Mouse (Mus musculus) heart, adult 2 months (tissue): ENCODE results near the gene Nlk. TPM values are rescaled to one million over a fixed set of nuclear protein-coding genes. Genes with fewer than 3 reads are reported as not detected.

ENCODE experiments used
- DNase-seq, 2 experiments: peaks; one replicate each; pipeline ENCODE4 v3.0.0; 2021
- H3K27ac ChIP-seq: fragments of 200-600 bp; 2 replicates; pipeline ENCODE4 v1.8.1; 2022
- H3K27me3 ChIP-seq: fragments of 200-500 bp; 2 replicates; pipeline ENCODE4 v1.6.1; 2012; ENCODE audit warnings: mild to moderate bottlenecking, low read length, inconsistent platforms, mixed read lengths; ENCODE audit not compliant: control insufficient read depth, insufficient read depth
- H3K36me3 ChIP-seq: fragments of 200-500 bp; 2 replicates; pipeline ENCODE4 v1.6.1; 2012; ENCODE audit warnings: low read length, inconsistent platforms; ENCODE audit not compliant: control insufficient read depth, insufficient read depth
- H3K4me1 ChIP-seq: fragments of 200-500 bp; 2 replicates; pipeline ENCODE4 v1.6.1; 2011; ENCODE audit warnings: low read length; ENCODE audit not compliant: control insufficient read depth, insufficient read depth
- H3K4me3 ChIP-seq: fragments of 200-600 bp; 2 replicates; pipeline ENCODE4 v1.8.1; 2022
- H3K79me2 ChIP-seq: fragments of 200-500 bp; replicated peaks from 2 replicates; pipeline ENCODE4 v1.6.1; 2012; ENCODE audit warnings: mild to moderate bottlenecking, inconsistent platforms, low read length, moderate library complexity, mixed read lengths; ENCODE audit not compliant: control insufficient read depth, insufficient read depth
- H3K9ac ChIP-seq: fragments of 200-500 bp; 2 replicates; pipeline ENCODE4 v1.6.1; 2012; ENCODE audit warnings: low read depth, mild to moderate bottlenecking, control low read depth, inconsistent platforms, low read length, mixed read lengths
- CTCF ChIP-seq: fragments of 200-600 bp; IDR thresholded peaks from 2 replicates; pipeline ENCODE4 v1.8.1; 2022; ENCODE audit warnings: antibody characterized with exemption, mild to moderate bottlenecking, moderate library complexity
- EP300 ChIP-seq: fragments of 200-500 bp; IDR thresholded peaks from 2 replicates; pipeline ENCODE4 v1.6.1; 2011; ENCODE audit warnings: low read depth, low read length, control low read depth; ENCODE audit not compliant: insufficient read depth
- POLR2A ChIP-seq: fragments of 200-500 bp; IDR thresholded peaks from 2 replicates; pipeline ENCODE4 v1.6.1; 2011; ENCODE audit warnings: mild to moderate bottlenecking, low read depth, low read length, control low read depth; ENCODE audit not compliant: insufficient read depth
- WGBS: fragments of 180-500 bp; shearing (Covaris S2); methylation state at CpG from one replicate; pipeline ENCODE4 v1.1.7; 2018; 5-methylcytosine and 5-hydroxymethylcytosine counted together
- intact Hi-C: fragments of 180-260 bp; cut with DNase I; formaldehyde crosslinking; loops from one replicate; pipeline ENCODE4 v1.15.1; 2025
- polyA plus RNA-seq: library from polyadenylated mRNA; depleted of rRNA; stranded (reverse); fragments of >200 nt; gene quantifications from 2 replicates; pipeline ENCODE4 v1.2.3, GENCODE M21; 2012
- total RNA-seq, 2 experiments: library from RNA; stranded (reverse); gene quantifications; 2 replicates each; pipeline ENCODE4 v1.2.3; 2021

Nlk gene
- total and polyA plus RNA-seq, 3 experiments = 10.7 to 14.9 (median 13.0) TPM

- no peaks in the 10 kb centered on the region for H3K4me1 ChIP-seq
- H3K27me3 ChIP-seq = no peaks in the 10 kb centered on the region
- TF ChIP-seq POLR2A = no peak
- TF ChIP-seq CTCF = no peak
- no peak for TF ChIP-seq EP300
- WGBS = 79% methylated on average over 7 of the region's 7 CpGs
- intact Hi-C loops = no loop called here
- peaks cover 2% of the 10 kb centered on the region for H3K79me2 ChIP-seq
- no peak overlapping the region for H3K27ac ChIP-seq
- no peak overlapping the region for H3K9ac ChIP-seq
- H3K4me3 ChIP-seq = no peak overlapping the region
- no peak for DNase-seq
- H3K36me3 ChIP-seq = no peaks in the 10 kb centered on the region
Observed at GRCm38 (mm10) chr11:78643746-78644145, 53.4 kb downstream of the Nlk start.

GRCm38 (mm10) chr11:78642151-78642550 is 55.0 kb downstream of the Nlk start:
- WGBS = 57% methylated on average over 3 of the region's 3 CpGs
- Histone ChIP-seq H3K79me2 (peaks cover 2% of the 10 kb centered on the region), H3K4me1 (no peaks in the 10 kb centered on the region), H3K9ac (no peak overlapping the region), H3K36me3 (no peaks in the 10 kb centered on the region), H3K27me3 (no peaks in the 10 kb centered on the region), H3K27ac (no peak overlapping the region), H3K4me3 (no peak overlapping the region)
- DNase-seq = no peak
- intact Hi-C loops = no loop called here
- TF ChIP-seq EP300 = no peak
- no peak for TF ChIP-seq CTCF
- TF ChIP-seq POLR2A = no peak

GRCm38 (mm10) chr11:78641088-78641487 is 56.1 kb downstream of the Nlk start:
- Histone ChIP-seq H3K27ac (no peak overlapping the region), H3K27me3 (no peaks in the 10 kb centered on the region), H3K4me1 (no peaks in the 10 kb centered on the region), H3K36me3 (no peaks in the 10 kb centered on the region), H3K79me2 (peaks cover 3% of the 10 kb centered on the region), H3K9ac (no peak overlapping the region), H3K4me3 (no peak overlapping the region)
- WGBS = 95% methylated on average over 3 of the region's 3 CpGs
- no peak for TF ChIP-seq CTCF
- TF ChIP-seq POLR2A = no peak
- TF ChIP-seq EP300 = no peak
- intact Hi-C loops = no loop called here
- DNase-seq = no peak

- Histone ChIP-seq H3K4me1 (no peaks in the 10 kb centered on the region), H3K4me3 (no peak overlapping the region), H3K27me3 (no peaks in the 10 kb centered on the region), H3K79me2 (peaks cover 2% of the 10 kb centered on the region; the same call in 1 of the 2 replicates), H3K27ac (no peak overlapping the region), H3K9ac (no peak overlapping the region), H3K36me3 (no peaks in the 10 kb centered on the region)
- 96% methylated on average over 2 of the region's 2 CpGs for WGBS
- DNase-seq = no peak
- intact Hi-C loops = no loop called here
- TF ChIP-seq POLR2A (no peak), CTCF (no peak), EP300 (no peak)
Observed at GRCm38 (mm10) chr11:78632782-78633181, 64.4 kb downstream of the Nlk start.

GRCm38 (mm10) chr11:78628871-78629270 is 68.3 kb downstream of the Nlk start:
- TF ChIP-seq EP300 = no peak
- no peak for TF ChIP-seq POLR2A
- no peak for TF ChIP-seq CTCF
- H3K4me3 ChIP-seq = no peak overlapping the region
- H3K36me3 ChIP-seq = peaks cover 10% of the 10 kb centered on the region
- DNase-seq = no peak
- no peak overlapping the region for H3K27ac ChIP-seq
- no peaks in the 10 kb centered on the region for H3K79me2 ChIP-seq
- no peaks in the 10 kb centered on the region for H3K27me3 ChIP-seq
- no peak overlapping the region for H3K9ac ChIP-seq
- peaks cover under 1% of the 10 kb centered on the region for H3K4me1 ChIP-seq
- WGBS = 78% methylated on average over 3 of the region's 3 CpGs
- intact Hi-C loops = no loop called here

- Histone ChIP-seq H3K4me1 (peaks cover 1% of the 10 kb centered on the region), H3K27me3 (no peaks in the 10 kb centered on the region), H3K9ac (no peak overlapping the region), H3K79me2 (no peaks in the 10 kb centered on the region), H3K4me3 (no peak overlapping the region), H3K36me3 (peaks cover 10% of the 10 kb centered on the region), H3K27ac (peak overlapping the region; percentile 65)
- DNase-seq = peak; percentile 41 to 44
- intact Hi-C loops = loop anchor here (2.0 to 5.0 kb wide), 2 partner anchors 57 to 70 kb away; no protein-coding TSS in a partner anchor
- WGBS = 29% methylated on average over 3 of the region's 3 CpGs
- TF ChIP-seq CTCF (no peak), EP300 (peak; percentile 56; the same call in 1 of the 2 replicates), POLR2A (peak; percentile 57)
Observed at GRCm38 (mm10) chr11:78624377-78624776, 72.8 kb downstream of the Nlk start.
